14 mouse cellular contexts compared by ENCODE assay signal in genomic region chr17:30241720-30242322, GRCm38 (mm10).
DNase-seq lines count a peak whose midpoint lies in the region; ATAC-seq and TF ChIP-seq lines count a peak whose summit lies in the region.
"Had no signal": no experiment of that assay in that cellular context is flagged by ENCODE, and none has a peak within 500 bp of the region (broad histone marks: within the 10 kb centered on the region; RNA-seq: fewer than 3 reads in every experiment).

No protein-coding gene starts in this region.

- TF ChIP-seq EP300 in lung, postnatal 0 days (IDR thresholded peaks at IDR 0.05), result no peak

- H3K4me1 ChIP-seq in lung, postnatal 0 days (ENCODE audit: insufficient read depth, low read depth, low read length), result peaks cover 16% of the 10 kb centered on the region
- H3K4me1 ChIP-seq in forebrain, embryonic 15.5 days, result peaks cover 65% of the 10 kb centered on the region
- peaks cover 16% of the 10 kb centered on the region for H3K4me1 ChIP-seq in midbrain, postnatal 0 days (ENCODE audit: insufficient read depth, low read length)

- no peaks in the 10 kb centered on the region for H3K36me3 ChIP-seq in lung, postnatal 0 days (ENCODE audit: insufficient read depth, low read length)
- no peaks in the 10 kb centered on the region for H3K36me3 ChIP-seq in forebrain, embryonic 15.5 days
- H3K36me3 ChIP-seq in midbrain, postnatal 0 days (ENCODE audit: insufficient read depth, low read length), result no peaks in the 10 kb centered on the region
- H3K36me3 ChIP-seq: heart, embryonic 15.5 days; midbrain, embryonic 12.5 days had no signal

- no peaks in the 10 kb centered on the region for H3K27me3 ChIP-seq in lung, postnatal 0 days (replicated peaks; ENCODE audit: insufficient read depth, low read length)
- H3K27me3 ChIP-seq in forebrain, embryonic 15.5 days, result no peaks in the 10 kb centered on the region
- H3K27me3 ChIP-seq in midbrain, postnatal 0 days (ENCODE audit: insufficient read depth, low read length), result no peaks in the 10 kb centered on the region
- H3K27me3 ChIP-seq: heart, embryonic 15.5 days; midbrain, embryonic 12.5 days had no signal

- H3K4me2 ChIP-seq in lung, postnatal 0 days (replicated peaks; ENCODE audit: low read depth, low read length), result no peak overlapping the region
- no peak overlapping the region for H3K4me2 ChIP-seq in forebrain, embryonic 15.5 days (replicated peaks)
- H3K4me2 ChIP-seq in midbrain, postnatal 0 days (ENCODE audit: low read depth, low read length, poor library complexity, severe bottlenecking), result no peak overlapping the region
- H3K4me2 ChIP-seq: heart, embryonic 15.5 days; midbrain, embryonic 12.5 days had no signal

- ATAC-seq in lung, postnatal 0 days, result no peak; the same call in 1 of the 2 replicates
- ATAC-seq in forebrain, embryonic 15.5 days (replicated peaks), result peak; percentile 70
- no peak for ATAC-seq in midbrain, postnatal 0 days (ENCODE audit: low FRiP score)
- ATAC-seq in erythroid progenitor cell, adult 5-6 weeks (replicated peaks; ENCODE audit: low FRiP score, poor library complexity, severe bottlenecking), result no peak
- ATAC-seq: inflammation-experienced regulatory T-cells, adult 6 months had no signal

- no peak overlapping the region for H3K9ac ChIP-seq in lung, postnatal 0 days (replicated peaks; ENCODE audit: low read depth)
- no peak overlapping the region for H3K9ac ChIP-seq in forebrain, embryonic 15.5 days (replicated peaks)
- no peak overlapping the region for H3K9ac ChIP-seq in midbrain, postnatal 0 days (replicated peaks; ENCODE audit: low read length, poor library complexity, severe bottlenecking)
- H3K9ac ChIP-seq: heart, embryonic 15.5 days; midbrain, embryonic 12.5 days had no signal

- no peak overlapping the region for H3K27ac ChIP-seq in lung, postnatal 0 days (ENCODE audit: low read length)
- H3K27ac ChIP-seq in forebrain, embryonic 15.5 days (replicated peaks), result no peak overlapping the region; the same call in 1 of the 2 replicates
- H3K27ac ChIP-seq in midbrain, postnatal 0 days (ENCODE audit: low read depth, low read length), result no peak overlapping the region
- H3K27ac ChIP-seq: heart, embryonic 15.5 days; kidney, postnatal 0 days; midbrain, embryonic 12.5 days had no signal

- 61% methylated on average over 17 of the region's 17 CpGs for WGBS in lung, postnatal 0 days
- 27% methylated on average over 17 of the region's 17 CpGs for WGBS in forebrain, embryonic 15.5 days
- WGBS in midbrain, postnatal 0 days, result 53% methylated on average over 17 of the region's 17 CpGs

- TF ChIP-seq CTCF in lung, postnatal 0 days (IDR thresholded peaks at IDR 0.05), result no peak
- no peak for TF ChIP-seq CTCF in midbrain, postnatal 0 days (IDR thresholded peaks at IDR 0.05)

- no peak overlapping the region for H3K4me3 ChIP-seq in lung, postnatal 0 days (ENCODE audit: low read depth, low read length)
- H3K4me3 ChIP-seq in forebrain, embryonic 15.5 days, result no peak overlapping the region
- H3K4me3 ChIP-seq in midbrain, postnatal 0 days (ENCODE audit: low read depth, low read length), result no peak overlapping the region
- H3K4me3 ChIP-seq: heart, embryonic 15.5 days; midbrain, embryonic 12.5 days had no signal

- H3K9me3 ChIP-seq in lung, postnatal 0 days (ENCODE audit: low read length), result no peaks in the 10 kb centered on the region
- no peaks in the 10 kb centered on the region for H3K9me3 ChIP-seq in forebrain, embryonic 15.5 days
- H3K9me3 ChIP-seq in midbrain, postnatal 0 days (ENCODE audit: low read length), result no peaks in the 10 kb centered on the region
- H3K9me3 ChIP-seq: heart, embryonic 15.5 days; midbrain, embryonic 12.5 days had no signal

- peak; percentile 65 to 75 for DNase-seq in cerebellum, postnatal 10 days
- no peak for DNase-seq in cerebellum, postnatal 36 days
- peak; percentile 32 for DNase-seq in lung, postnatal 0 days (ENCODE audit: low spot score)
- DNase-seq in lung, adult 18-20 months, result no peak
- DNase-seq in midbrain, postnatal 0 days (ENCODE audit: low spot score), result peak; percentile 84
- DNase-seq in thymus, postnatal 36 days, result no peak
- DNase-seq: adrenal gland, postnatal 36 days; thymus, adult 18-20 months had no signal

Comparison
In these comparisons a context has a peak if more than half of its experiments do, and no peak if none do; other contexts are left out.
1. DNase-seq: peak in cerebellum, postnatal 10 days (2 of 2), lung, postnatal 0 days (single experiment) and midbrain, postnatal 0 days (single experiment); none in cerebellum, postnatal 36 days (0 of 2), lung, adult 18-20 months (0 of 2) and thymus, postnatal 36 days (0 of 2).